Mouse (Mus musculus) cerebral cortex, adult 2 months (tissue): ENCODE results near the gene Olfr523.

Experiments used
- whole genome bisulfite sequencing: fragments of 180-500 bp; shearing (Covaris S2); methylation state at CpG from one replicate; pipeline ENCODE4 v1.1.7; 2018; 5-methylcytosine and 5-hydroxymethylcytosine counted together

Olfr523 gene

DNA sequence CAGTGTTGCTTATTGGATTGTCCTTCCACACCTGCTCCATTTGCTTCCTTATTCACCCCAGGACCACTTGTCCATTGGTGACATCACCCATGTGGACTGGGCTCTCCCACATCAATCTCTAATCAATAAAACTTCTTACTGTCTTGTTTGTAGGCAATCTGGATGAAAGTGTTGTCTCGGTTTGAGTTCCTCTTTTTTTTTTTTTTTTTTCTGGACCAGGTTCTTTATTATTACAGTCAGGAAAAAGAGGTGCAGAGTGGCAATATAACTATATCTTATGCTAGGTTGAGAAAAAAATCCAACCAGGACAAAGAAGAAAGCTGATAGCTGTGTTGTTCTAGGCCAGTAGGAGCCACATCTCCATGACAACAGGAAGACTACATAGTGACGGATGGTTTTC lies 7.7 kb downstream of the Olfr523 start:
- WGBS = 69% methylated on average over 2 of the region's 2 CpGs

DNA sequence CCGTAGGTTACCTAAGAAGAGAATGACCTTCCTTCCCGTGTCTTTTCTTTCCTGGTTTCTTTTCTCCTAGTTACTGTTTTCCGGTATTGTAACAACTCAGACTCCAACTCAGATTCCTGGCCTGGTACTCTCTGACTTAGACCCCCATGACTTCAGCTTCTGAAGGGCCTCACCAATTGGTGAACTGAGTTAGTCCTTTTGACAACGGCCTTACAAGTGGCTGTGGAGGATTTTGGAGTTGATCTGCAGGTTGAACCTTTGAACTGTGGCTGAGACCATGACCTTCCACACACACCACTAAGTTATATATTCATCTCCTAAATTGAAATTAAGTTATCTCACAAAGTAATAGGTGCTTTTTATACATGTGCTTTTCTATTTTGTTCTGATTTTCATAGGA lies 11.2 kb downstream of the Olfr523 start:
- 89% methylated on average over 4 of the region's 4 CpGs for WGBS

DNA sequence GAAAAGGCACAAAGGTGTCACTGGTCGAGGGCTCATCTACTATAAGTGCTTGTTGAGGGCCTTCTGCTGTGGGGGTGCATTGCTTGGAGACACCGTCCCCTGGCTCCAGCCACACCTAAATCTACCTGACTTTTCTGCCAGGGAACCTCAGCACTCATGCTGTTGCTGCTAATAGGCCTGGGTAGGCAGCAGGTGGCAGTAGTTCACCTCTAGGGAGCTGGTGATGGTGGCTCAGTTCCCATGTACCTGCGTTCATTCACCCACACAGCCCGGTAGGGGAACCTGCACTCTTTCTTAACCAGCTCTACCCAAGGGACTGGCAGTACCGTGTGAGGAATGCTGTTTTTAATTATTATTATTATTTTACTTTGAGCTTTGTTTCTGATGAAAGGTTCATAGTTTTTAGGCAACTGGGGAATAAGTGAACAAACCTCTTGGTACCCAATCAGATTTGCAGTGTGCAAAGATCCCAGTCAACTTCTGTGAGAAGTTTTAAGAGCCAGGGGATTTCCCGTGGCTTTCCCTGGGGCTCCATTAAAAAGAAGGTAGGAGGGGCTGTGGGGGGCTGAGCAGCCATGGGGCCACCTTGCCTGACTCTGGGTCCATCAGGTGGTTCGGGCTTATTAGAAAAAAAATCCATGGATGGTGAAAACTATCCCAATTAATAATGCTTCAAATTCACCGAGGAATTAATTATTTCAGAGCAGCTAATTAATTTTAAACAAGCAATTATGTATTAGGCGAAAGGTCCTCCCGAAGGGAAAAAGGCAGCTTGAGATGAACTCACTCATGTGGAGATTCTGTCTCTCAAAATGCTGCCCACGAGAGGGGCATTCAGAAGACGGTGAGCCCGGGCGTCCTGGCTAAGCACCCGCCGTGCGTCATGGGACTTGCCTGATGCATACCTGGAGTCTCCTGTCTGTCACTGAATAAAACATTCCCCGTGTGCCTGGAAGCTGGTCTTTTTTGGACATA lies 13.9 kb downstream of the Olfr523 start:
- WGBS = 37% methylated on average over 18 of the region's 18 CpGs

DNA sequence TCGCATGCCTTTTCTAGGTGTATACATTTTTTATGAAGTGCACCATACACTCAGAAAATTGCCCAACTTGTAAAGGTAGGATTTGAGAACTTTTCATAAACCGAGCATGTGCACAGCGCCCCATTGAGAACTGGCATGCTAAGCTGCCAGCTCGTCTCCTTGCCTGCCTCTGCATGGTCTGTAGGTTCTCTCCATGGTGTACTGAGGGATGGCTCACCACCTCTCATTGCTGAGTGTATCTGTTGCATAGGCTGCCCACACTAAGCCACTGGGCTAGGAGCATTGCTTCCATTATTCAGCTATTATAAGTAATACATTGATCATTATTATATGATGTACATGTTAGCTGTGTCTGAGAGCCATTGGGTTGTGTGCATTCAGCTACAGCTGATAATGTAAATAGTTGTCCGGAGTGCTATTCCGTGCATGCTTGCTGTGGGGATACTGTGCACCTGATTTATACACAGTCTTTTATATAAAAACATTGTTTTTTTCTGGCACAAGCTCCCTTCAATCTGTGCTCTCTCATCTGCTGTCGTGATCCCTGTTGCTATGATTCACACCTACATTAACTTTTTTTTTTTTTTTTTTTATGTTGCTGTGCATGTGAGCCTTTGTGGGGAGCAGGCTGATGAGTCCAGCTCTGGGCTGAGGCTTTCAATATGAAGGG lies 14.8 kb downstream of the Olfr523 start:
- WGBS = 52% methylated on average over 7 of the region's 7 CpGs

DNA sequence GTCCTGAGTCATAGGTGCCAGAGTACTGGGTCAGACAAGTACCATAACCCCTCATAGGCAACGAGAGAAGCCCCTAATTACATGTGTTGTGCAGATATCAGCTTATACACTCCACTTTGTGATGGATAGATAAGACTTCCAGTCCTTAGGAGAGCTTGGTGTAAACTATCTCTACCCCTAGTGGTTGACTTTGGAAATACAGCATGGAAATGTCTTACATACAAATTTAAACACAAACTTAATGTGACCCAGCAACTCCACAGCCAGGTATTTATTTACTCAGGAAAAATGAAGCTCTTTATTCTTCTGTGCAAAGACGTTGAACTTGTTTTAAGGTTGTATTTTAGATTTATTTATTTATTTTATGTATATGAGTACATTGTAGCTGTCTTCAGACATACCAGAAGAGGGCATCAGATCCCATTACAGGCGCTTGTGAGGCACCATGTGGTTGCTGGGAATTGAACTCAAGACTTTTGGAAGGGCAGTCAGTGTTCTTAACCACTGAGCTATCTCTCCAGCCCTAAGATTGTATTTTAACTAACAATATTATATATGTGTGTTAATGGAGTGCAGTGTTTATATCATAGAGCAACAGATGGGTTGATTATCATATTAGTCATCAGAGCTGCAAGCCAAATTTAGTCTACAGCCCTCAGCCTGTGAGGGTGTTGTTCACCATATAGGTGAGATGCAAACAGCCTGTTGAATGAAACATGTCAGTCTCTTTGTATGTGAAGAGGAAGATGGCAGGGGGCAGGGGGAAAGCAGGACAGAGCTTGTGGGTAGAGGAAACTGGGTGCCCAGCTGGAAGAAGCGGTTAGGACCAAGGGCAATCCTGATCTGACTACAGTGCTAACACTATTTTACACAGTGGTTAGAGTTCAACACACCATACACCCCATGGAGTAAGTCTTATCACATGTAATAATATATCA lies 15.6 kb downstream of the Olfr523 start:
- 56% methylated on average over 4 of the region's 4 CpGs for WGBS

DNA sequence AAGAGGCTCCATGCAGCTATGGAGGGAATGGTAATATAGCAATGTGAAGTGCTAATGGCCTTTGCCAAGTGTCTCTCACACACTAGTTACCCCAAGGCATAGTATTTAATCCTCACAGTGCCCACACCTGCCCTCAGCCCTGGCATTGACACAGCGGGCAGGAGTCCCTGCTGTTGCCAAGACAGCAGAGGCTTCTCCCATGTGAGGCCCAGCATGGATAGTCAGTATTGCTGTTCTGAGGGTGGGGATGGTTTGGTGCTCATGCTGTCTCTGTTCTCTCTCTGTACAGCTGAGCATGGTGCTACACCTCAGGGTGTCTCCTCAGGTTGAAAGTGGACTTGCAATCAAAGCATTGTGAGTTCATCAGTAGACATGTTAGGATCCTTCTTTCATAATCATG lies 17.4 kb downstream of the Olfr523 start:
- WGBS = 89% methylated on average over 1 of the region's 1 CpGs

DNA sequence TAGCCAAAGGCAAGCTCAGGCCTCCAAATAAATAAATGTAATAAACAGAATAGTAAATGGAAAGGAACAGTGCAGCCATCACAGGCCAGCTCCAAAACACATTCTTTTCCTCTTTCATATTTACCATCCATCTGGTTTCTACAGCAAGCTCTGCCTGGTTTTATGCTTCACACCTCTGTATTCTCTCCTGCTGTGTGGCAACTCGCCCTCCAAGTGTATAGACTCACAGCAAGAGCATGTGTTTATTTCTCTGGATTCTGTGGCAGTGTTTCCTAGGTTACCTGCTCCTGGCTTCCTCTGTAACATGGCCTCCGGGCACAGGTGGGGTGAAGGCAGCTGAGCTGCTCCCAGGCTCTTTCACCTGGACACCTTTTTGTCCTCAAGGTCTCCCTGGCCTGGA lies 19.4 kb downstream of the Olfr523 start:
- 54% methylated on average over 2 of the region's 2 CpGs for WGBS

DNA sequence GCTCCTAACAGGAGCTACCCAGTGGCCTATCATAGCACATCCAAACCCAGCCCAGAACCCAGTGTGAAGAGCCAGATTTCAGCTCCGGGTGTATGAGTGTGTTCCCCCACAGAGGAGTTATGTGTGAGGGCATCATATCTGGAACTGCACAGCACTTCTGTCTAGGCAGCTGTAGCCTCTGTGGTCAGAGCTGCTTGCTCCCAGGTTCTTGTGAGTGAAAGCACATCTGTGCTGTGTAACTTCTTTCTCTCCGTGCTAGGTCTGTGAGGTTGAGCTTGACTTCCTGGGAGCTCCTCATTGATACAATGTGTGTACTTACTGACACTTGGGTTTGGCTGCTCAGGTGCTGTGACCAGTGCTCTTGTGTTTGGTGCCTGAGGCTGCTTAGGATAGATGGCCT lies 19.8 kb downstream of the Olfr523 start:
- WGBS = 61% methylated on average over 2 of the region's 2 CpGs

DNA sequence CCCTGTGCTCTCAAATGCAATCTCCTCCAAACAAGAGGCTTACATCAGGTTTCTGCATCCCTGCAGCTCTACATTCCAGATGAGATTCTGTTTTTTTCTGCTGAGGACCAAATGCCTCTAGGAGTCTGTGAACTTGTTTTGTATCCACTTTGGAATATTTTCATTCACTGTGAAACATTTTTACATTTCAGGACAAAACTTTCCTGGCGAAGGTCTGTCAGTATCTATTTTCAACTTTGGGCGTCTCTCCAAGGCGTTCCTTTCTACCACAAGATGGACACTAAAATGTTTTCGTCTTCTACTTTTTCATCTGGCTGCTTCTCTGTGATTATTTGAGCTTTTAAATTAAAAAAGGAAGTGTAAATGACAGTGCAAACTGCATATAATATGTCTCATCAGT lies 21.0 kb downstream of the Olfr523 start:
- 49% methylated on average over 4 of the region's 4 CpGs for WGBS

DNA sequence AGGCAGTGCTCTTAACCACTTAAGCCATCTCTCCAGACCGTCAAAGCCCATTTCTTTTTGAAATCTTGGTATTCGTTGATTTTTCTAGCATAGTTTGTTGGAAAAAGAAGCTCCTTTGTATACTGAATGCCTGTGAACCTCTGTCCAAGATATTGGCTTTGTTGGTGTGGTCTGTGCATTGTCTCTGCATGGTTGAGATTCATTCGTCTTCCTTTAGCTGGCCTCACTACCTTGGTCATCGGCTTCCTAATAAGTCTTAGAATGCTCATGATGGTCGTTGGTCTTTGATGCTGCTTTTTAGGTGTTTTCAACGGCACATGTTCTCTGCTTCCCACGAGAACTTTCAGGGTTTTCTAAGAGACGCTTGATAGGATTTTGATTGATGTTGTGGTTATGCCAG lies 23.0 kb downstream of the Olfr523 start:
- 64% methylated on average over 8 of the region's 8 CpGs for WGBS

DNA sequence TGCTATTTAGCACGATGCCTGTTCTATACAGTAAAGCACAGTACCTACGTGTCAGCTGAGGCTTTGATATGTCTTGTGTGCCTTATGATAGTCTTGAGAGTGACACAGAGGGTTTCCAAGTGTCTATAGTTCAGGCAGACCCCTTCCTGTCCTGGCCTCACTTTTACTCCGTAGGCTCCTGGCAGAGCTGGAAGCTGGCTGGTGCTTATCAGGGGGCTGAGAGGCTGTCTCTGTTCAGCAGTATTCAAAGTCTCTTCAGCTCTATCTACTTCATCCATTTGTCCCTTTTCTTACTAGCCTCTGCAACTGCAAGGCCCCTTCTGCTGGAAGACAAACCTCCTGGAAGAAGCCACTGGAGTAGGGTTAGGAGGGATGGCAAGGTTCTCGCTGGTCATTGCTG lies 28.1 kb downstream of the Olfr523 start:
- WGBS = 91% methylated on average over 4 of the region's 4 CpGs

DNA sequence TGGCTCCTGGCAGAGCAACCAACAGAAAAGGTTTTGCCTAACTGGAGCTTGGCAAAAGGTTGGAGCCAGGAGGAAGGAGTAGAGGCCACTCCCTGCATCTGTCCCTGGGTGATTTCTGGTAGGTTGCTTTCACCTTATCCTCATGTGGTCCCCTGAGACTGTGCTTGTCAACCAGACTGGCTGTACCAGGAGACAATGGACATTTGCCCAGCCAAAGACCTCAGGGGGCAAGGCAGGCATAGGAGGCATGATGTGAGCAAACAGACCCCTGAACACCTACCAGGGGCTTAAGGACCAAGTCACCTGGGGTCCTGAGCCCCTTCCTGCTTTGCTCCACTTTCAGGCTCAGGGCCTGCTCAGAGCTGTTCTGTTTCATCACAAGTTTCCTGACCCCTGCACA lies 32.8 kb downstream of the Olfr523 start, which contains the start of gene Olfr524:
Gene Olfr524, minus strand, starts transcription at position 101 of the 400 bp plus-strand sequence.

DNA sequence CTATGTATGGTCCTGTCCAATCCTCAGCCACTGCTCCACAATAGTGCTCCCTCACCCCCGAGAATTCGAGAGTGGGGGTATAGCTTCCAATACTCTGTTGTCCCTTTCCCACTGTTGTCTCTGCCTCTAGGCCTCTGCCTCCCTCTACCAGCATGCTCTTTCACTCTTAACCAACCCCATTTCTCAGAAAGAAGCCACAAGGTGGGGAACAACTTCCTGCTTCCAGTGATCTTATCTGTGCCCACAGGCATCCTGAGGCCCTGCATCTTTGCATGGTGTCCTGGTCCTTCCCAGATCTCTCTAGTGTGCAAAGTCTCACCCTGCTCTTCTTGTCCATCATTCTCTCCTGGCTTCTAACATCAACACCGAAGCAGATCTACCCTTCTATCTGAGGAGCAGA lies 33.9 kb downstream of the Olfr523 start:
- 86% methylated on average over 3 of the region's 3 CpGs for WGBS

DNA sequence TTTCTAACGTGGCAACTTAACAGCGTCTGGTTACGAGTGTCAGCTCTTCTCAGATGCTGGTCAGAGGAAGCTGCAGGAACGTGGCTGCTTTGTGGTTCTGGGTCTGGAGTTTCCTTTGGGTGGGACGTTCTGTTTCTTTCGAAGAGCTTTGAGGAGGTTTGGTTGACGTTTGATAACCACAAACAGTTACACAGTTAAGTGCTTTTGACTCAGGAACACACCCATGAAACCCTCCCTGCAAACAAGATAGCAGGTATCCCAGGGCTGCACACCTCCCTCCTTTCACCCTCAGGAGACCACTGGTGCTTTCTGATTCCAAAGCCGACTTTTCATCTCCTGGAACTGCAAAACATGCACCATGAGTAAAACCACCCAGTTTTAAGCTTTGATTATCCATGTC lies 35.1 kb downstream of the Olfr523 start:
- WGBS = 73% methylated on average over 8 of the region's 8 CpGs

DNA sequence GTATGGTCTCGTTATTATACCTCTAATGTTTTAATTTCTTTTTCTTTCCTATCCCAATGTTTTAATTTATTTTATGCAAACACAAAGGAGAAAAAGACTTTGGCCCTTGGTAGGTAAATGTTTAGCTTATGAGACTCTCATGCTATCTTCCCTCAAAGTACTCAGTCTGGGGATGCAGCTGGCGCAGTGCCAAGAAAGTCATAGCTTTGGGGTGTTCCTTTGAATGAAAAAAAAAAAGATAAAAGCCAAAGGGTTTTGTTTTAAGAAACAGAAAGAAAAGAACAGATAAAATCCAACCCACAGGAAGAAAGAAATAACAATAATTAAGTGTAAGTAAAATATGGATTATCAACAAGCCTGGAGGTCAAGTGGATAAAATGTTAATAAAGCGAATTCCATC lies 35.7 kb downstream of the Olfr523 start:
- 86% methylated on average over 3 of the region's 3 CpGs for WGBS

DNA sequence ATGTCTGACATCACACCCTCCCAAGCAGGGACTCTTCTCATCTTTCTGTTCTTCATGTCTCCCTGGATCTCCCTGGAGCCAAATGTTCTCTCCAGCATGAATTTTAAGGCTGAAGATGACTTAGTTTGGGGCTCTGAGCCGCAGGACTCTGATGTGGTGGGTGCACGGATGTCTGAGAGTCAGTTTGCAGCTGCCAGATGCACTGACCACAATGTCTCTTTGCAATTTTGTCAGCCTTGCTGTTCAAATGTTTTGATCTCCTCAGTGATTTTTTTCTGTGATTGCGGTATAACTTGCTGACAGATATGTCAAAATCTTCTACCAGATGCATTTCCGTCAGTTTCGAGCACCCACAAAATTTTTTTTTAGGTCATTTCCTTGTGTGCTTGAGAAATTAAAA lies 40.8 kb downstream of the Olfr523 start:
- 73% methylated on average over 5 of the region's 5 CpGs for WGBS

DNA sequence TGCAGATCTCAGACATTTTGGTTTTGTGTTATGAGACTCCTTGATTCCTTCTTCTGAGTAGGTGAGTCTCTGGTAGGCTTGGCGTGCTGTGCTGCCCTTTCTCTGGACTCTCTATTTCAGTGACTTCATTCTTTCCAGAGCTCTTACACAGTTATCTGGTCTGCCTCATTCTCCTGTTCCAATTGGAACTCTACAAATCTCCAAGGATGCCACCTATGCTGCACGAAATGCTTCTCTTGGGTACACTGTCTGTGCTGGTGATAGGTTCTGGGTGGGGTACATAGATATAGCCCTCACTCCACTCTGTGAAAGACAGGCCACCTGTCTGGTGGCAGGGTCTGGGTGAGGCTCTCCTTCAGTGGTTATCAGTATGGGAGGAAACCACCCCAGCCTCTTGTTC lies 45.0 kb downstream of the Olfr523 start, which contains the start of gene Cd163l1:
Gene Cd163l1, plus strand, starts transcription at position 301 of the 400 bp plus-strand sequence.
- WGBS = 93% methylated on average over 2 of the region's 2 CpGs

DNA sequence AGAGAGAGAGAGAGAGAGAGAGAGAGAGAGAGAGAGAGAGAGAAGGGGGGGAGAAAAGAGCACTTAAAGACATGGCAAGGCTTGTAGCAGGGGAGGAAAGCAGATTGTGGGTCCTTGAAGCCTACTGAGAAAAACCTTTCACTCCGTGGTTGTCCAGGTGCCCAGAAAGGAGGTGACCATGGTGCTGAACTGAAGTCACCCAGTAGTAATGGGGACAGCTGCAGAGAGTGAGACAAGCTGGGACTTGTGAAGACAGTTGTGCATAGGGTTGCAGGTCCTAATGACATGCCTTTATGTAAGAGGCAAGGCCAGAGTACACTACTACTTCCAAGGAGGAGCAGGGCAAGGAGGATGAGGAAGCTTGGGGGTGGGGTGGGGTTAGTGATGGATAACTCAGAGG lies 46.3 kb downstream of the Olfr523 start:
- 28% methylated on average over 1 of the region's 1 CpGs for WGBS

DNA sequence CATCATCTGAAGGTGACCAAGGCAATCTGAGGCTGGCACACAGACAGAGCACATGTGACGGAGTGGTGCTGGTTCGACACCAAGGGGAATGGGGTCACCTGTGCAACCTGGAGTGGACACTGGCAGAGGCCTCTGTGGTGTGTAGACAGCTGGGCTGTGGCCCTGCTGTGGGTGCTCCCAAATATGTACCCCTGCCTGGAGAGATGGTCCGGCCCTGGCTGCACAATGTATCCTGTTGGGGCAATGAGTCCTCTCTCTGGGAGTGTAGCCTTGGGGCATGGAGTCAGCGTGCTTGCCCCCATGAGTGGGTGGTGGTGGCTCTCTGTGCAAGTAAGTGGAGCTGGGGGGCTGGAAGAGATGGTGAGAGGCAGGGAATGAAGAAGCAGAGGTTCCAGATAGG lies 47.4 kb downstream of the Olfr523 start:
- 88% methylated on average over 4 of the region's 4 CpGs for WGBS

DNA sequence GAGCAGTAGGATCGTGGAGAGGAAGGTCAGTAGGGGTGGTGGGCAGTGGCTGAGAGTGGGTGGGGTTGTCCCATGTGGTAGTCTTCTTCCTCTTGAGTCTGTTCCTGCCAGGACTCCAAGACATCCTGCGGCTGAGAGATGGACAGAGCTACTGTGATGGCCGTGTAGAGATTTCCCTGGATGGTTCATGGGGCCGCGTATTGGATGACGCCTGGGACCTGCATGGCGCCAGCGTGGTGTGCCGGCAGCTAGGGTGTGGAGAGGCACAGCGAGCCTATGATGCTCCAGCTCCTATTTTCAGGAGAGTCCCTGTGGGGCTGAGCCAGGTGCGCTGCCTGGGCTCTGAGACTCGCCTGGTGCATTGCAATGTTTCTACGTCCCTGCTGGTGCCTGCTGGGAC lies 51.2 kb downstream of the Olfr523 start:
- WGBS = 88% methylated on average over 13 of the region's 13 CpGs
